ENCODE assay signal across 11 mouse cellular contexts in genomic region chr11:96366092-96367041, GRCm38 (mm10). TPM values are rescaled to one million over a fixed set of nuclear protein-coding genes. Genes with fewer than 3 reads are reported as not detected.
DNase-seq lines count a peak whose midpoint lies in the region; ATAC-seq and TF ChIP-seq lines count a peak whose summit lies in the region.
"Had no signal": no experiment of that assay in that cellular context is flagged by ENCODE, and none has a peak within 500 bp of the region (broad histone marks: within the 10 kb centered on the region; RNA-seq: fewer than 3 reads in every experiment).

No protein-coding gene starts in this region.

- H3K4me1 ChIP-seq in heart, embryonic 13.5 days, result peaks cover 5% of the 10 kb centered on the region
- no peaks in the 10 kb centered on the region for H3K4me1 ChIP-seq in heart, adult 2 months (ENCODE audit: control insufficient read depth, insufficient read depth, low read length)
- H3K4me1 ChIP-seq in forebrain, postnatal 0 days (ENCODE audit: insufficient read depth), result no peaks in the 10 kb centered on the region

- no peak overlapping the region for H3K9ac ChIP-seq in heart, embryonic 13.5 days
- no peak overlapping the region for H3K9ac ChIP-seq in heart, adult 2 months (ENCODE audit: low read depth, low read length)
- no peak overlapping the region for H3K9ac ChIP-seq in forebrain, postnatal 0 days

- no peaks in the 10 kb centered on the region for H3K36me3 ChIP-seq in heart, embryonic 13.5 days
- no peaks in the 10 kb centered on the region for H3K36me3 ChIP-seq in heart, adult 2 months (ENCODE audit: control insufficient read depth, insufficient read depth, low read length)
- no peaks in the 10 kb centered on the region for H3K36me3 ChIP-seq in forebrain, postnatal 0 days (ENCODE audit: insufficient read depth)

- H3K9me3 ChIP-seq in heart, embryonic 13.5 days, result no peaks in the 10 kb centered on the region
- no peaks in the 10 kb centered on the region for H3K9me3 ChIP-seq in forebrain, postnatal 0 days (ENCODE audit: low read length)

- H3K27ac ChIP-seq in heart, embryonic 13.5 days (replicated peaks), result no peak overlapping the region
- H3K27ac ChIP-seq in heart, adult 2 months, result no peak overlapping the region
- H3K27ac ChIP-seq in forebrain, postnatal 0 days (ENCODE audit: low read depth, low read length), result no peak overlapping the region

- no peak for TF ChIP-seq EP300 in heart, adult 2 months (IDR thresholded peaks at IDR 0.05; ENCODE audit: insufficient read depth, low read depth, low read length)

- intact Hi-C loops in heart, adult 2 months (cut with DNase I), result loop anchor here (5.0 kb wide), 1 partner anchor 41 kb away; no protein-coding TSS in a partner anchor

- TF ChIP-seq POLR2A in heart, adult 2 months (IDR thresholded peaks at IDR 0.05; ENCODE audit: insufficient read depth, low read depth, low read length), result no peak

- WGBS in heart, embryonic 13.5 days, result 3% methylated on average over 47 of the region's 47 CpGs
- WGBS in heart, adult 2 months, result 4% methylated on average over 47 of the region's 47 CpGs
- 1% methylated on average over 47 of the region's 47 CpGs for WGBS in forebrain, postnatal 0 days

- peak overlapping the region; percentile 32 for H3K4me3 ChIP-seq in heart, embryonic 13.5 days
- H3K4me3 ChIP-seq in heart, adult 2 months, result no peak overlapping the region
- no peak overlapping the region for H3K4me3 ChIP-seq in forebrain, postnatal 0 days (ENCODE audit: low read depth, low read length)

- ATAC-seq in heart, embryonic 13.5 days (ENCODE audit: extremely low read depth, insufficient number of reproducible peaks, low FRiP score, low TSS enrichment), result no peak
- ATAC-seq in megakaryocyte, adult 5-6 weeks (ENCODE audit: poor library complexity, severe bottlenecking), result peak; percentile 46; the same call in 1 of the 2 replicates
- no peak for ATAC-seq in forebrain, postnatal 0 days
- ATAC-seq in frontal cortex, adult (ENCODE audit: low TSS enrichment), result no peak

- no peak for DNase-seq in heart, adult 2 months
- DNase-seq in embryo, embryonic 11 days, result peak; percentile 62
- peak; percentile 30 for DNase-seq in kidney, adult 9 months
- no peak for DNase-seq in forebrain, postnatal 0 days
- DNase-seq in layer of hippocampus, postnatal 25 days (ENCODE audit: extremely low spot score in 1 of 2, low spot score in 1 of 2), result no peak
- DNase-seq: retina, postnatal 1 day had no signal

- TF ChIP-seq CTCF in heart, adult 2 months (IDR thresholded peaks at IDR 0.05), result no peak
- TF ChIP-seq CTCF in forebrain, postnatal 0 days (IDR thresholded peaks at IDR 0.05; ENCODE audit: low read depth), result no peak

- H3K27me3 ChIP-seq in heart, embryonic 13.5 days (replicated peaks), result peaks cover 99% of the 10 kb centered on the region
- H3K27me3 ChIP-seq in heart, adult 2 months (ENCODE audit: control insufficient read depth, insufficient read depth, low read length), result peaks cover 24% of the 10 kb centered on the region
- peaks cover 96% of the 10 kb centered on the region for H3K27me3 ChIP-seq in forebrain, postnatal 0 days (ENCODE audit: insufficient read depth, low read length)

- H3K4me2 ChIP-seq in heart, embryonic 13.5 days, result peak overlapping the region; percentile 42
- H3K4me2 ChIP-seq in forebrain, postnatal 0 days (ENCODE audit: low read depth), result no peak overlapping the region

- no peaks in the 10 kb centered on the region for H3K79me2 ChIP-seq in heart, adult 2 months (replicated peaks; ENCODE audit: control insufficient read depth, insufficient read depth, low read length)

RNA-seq across cellular contexts. Expression of gene Hoxb1, which starts 0.8 kb away (rescaled TPM):
- 0.17 and 0.18 TPM in 2 replicates for polyA plus RNA-seq in heart, embryonic 13.5 days (2015; fragmentation: Nextera tagmentation; extraction: Ambion mirVana)
- total RNA-seq in heart, adult 2 months (2021), result not detected
- polyA plus RNA-seq in heart, adult 2 months (2012; rRNA removed), result not detected in 2 replicates
- total RNA-seq in megakaryocyte, adult 5-6 weeks (2015), result not detected in 2 replicates
- not detected in 2 replicates for total RNA-seq in megakaryocyte, adult 5-6 weeks (2017)
- total RNA-seq in forebrain, postnatal 0 days (2014; rRNA removed), result not detected in 2 replicates
- not detected in 2 replicates for polyA plus RNA-seq in forebrain, postnatal 0 days (2015; fragmentation: Nextera tagmentation; extraction: Ambion mirVana)
- not detected for total RNA-seq in layer of hippocampus, postnatal 25 days (2021)
- total RNA-seq: CH12.LX; gastrocnemius, adult 18-20 months had no signal

RNA-seq across cellular contexts. Expression of gene Hoxb2, which starts 16.0 kb away (rescaled TPM):
- 3.6 and 5.9 TPM in 2 replicates for polyA plus RNA-seq in heart, embryonic 13.5 days (2015; fragmentation: Nextera tagmentation; extraction: Ambion mirVana)
- total RNA-seq in heart, adult 2 months (2021), result under 1 TPM; 0.23 to 0.68 TPM
- 0.91 and 1.4 TPM in 2 replicates for polyA plus RNA-seq in heart, adult 2 months (2012; rRNA removed)
- total RNA-seq in megakaryocyte, adult 5-6 weeks (2015), result 0.09 TPM in 1 of 2 replicates, not detected in the other
- total RNA-seq in megakaryocyte, adult 5-6 weeks (2017), result 0.77 TPM in 1 of 2 replicates, not detected in the other
- not detected in 2 replicates for total RNA-seq in forebrain, postnatal 0 days (2014; rRNA removed)
- not detected in 2 replicates for polyA plus RNA-seq in forebrain, postnatal 0 days (2015; fragmentation: Nextera tagmentation; extraction: Ambion mirVana)
- not detected for total RNA-seq in layer of hippocampus, postnatal 25 days (2021)
- total RNA-seq: CH12.LX; gastrocnemius, adult 18-20 months had no signal

RNA-seq across cellular contexts. Expression of gene Hoxb3, which starts 43.2 kb away (rescaled TPM):
- 0.31 and 1.1 TPM in 2 replicates for polyA plus RNA-seq in heart, embryonic 13.5 days (2015; fragmentation: Nextera tagmentation; extraction: Ambion mirVana)
- total RNA-seq in heart, adult 2 months (2021), result under 1 TPM; 0.23 to 0.30 TPM
- polyA plus RNA-seq in heart, adult 2 months (2012; rRNA removed), result 0.64 and 0.82 TPM in 2 replicates
- 0.75 and 1.4 TPM in 2 replicates for total RNA-seq in megakaryocyte, adult 5-6 weeks (2015)
- 0.12 and 0.44 TPM in 2 replicates for total RNA-seq in megakaryocyte, adult 5-6 weeks (2017)
- not detected in 2 replicates for total RNA-seq in forebrain, postnatal 0 days (2014; rRNA removed)
- polyA plus RNA-seq in forebrain, postnatal 0 days (2015; fragmentation: Nextera tagmentation; extraction: Ambion mirVana), result not detected in 2 replicates
- not detected for total RNA-seq in layer of hippocampus, postnatal 25 days (2021)

RNA-seq across cellular contexts. Expression of gene Hoxb4, which starts 48.3 kb away (rescaled TPM):
- 0.43 and 0.59 TPM in 2 replicates for polyA plus RNA-seq in heart, embryonic 13.5 days (2015; fragmentation: Nextera tagmentation; extraction: Ambion mirVana)
- under 1 TPM; 0.63 to 0.75 TPM for total RNA-seq in heart, adult 2 months (2021)
- 1.00 and 1.1 TPM in 2 replicates for polyA plus RNA-seq in heart, adult 2 months (2012; rRNA removed)
- 2.9 and 3.4 TPM in 2 replicates for total RNA-seq in megakaryocyte, adult 5-6 weeks (2015)
- 3.7 and 4.0 TPM in 2 replicates for total RNA-seq in megakaryocyte, adult 5-6 weeks (2017)
- total RNA-seq in forebrain, postnatal 0 days (2014; rRNA removed), result not detected in 2 replicates
- polyA plus RNA-seq in forebrain, postnatal 0 days (2015; fragmentation: Nextera tagmentation; extraction: Ambion mirVana), result not detected in 2 replicates
- not detected for total RNA-seq in layer of hippocampus, postnatal 25 days (2021)

Comparison
In these comparisons a context has a peak if more than half of its experiments do, and no peak if none do; other contexts are left out.
1. DNase-seq: peak in embryo, embryonic 11 days (single experiment) and kidney, adult 9 months (single experiment); none in heart, adult 2 months (0 of 2), forebrain, postnatal 0 days (single experiment) and layer of hippocampus, postnatal 25 days (0 of 2).